In the genomic region with DNA sequence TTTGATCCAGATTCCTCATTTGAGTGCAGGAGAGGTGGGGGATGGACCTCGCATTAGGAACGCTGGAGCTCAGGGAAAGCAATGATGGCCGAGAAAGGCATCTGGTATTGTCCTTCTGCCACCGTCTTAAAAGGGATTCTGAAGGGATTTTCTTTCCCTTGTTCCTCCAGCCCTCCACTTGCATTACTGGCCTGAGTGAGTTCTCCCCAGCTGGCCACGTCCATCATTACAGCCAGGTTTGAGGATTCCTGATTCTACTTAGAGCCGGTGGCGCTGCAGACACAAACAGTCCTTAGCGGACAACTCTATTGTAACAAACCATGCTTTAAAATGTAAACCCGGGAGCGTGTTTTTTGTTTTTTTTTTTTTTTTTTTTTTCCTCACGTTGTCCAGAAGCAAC, we compare ENCODE assay signal across 21 mouse cellular contexts. TPM values are rescaled to one million over a fixed set of nuclear protein-coding genes. Genes with fewer than 3 reads are reported as not detected.
DNase-seq lines count a peak whose midpoint lies in the region; ATAC-seq and TF ChIP-seq lines count a peak whose summit lies in the region.
"Had no signal": no experiment of that assay in that cellular context is flagged by ENCODE, and none has a peak within 500 bp of the region (broad histone marks: within the 10 kb centered on the region; RNA-seq: fewer than 3 reads in every experiment).

A gene (plus strand): TSS at position 274 of the 400 bp plus-strand sequence.

- no peaks in the 10 kb centered on the region for H3K4me1 ChIP-seq in intestine, postnatal 0 days (replicated peaks; ENCODE audit: control insufficient read depth, insufficient read depth, low read length)
- H3K4me1 ChIP-seq in intestine, embryonic 15.5 days (replicated peaks): 0 out of 2 replicates have a peak, but pooled peaks cover 3% of the 10 kb centered on the region
- peaks cover 6% of the 10 kb centered on the region for H3K4me1 ChIP-seq in embryonic facial prominence, embryonic 14.5 days (ENCODE audit: control insufficient read depth, insufficient read depth, low read length)
- H3K4me1 ChIP-seq in stomach, embryonic 14.5 days (ENCODE audit: control insufficient read depth, insufficient read depth, low read length): peaks cover 14% of the 10 kb centered on the region
- H3K4me1 ChIP-seq: limb, embryonic 12.5 days; midbrain, embryonic 15.5 days; neural tube, embryonic 12.5 days had no signal

- no peak within 1 kb of the TSS for H3K9ac ChIP-seq in intestine, postnatal 0 days (ENCODE audit: low read depth, low read length)
- H3K9ac ChIP-seq in intestine, embryonic 15.5 days: no peak within 1 kb of the TSS
- H3K9ac ChIP-seq in embryonic facial prominence, embryonic 14.5 days (ENCODE audit: low read depth, low read length): no peak within 1 kb of the TSS; the same call in none of the 2 replicates
- H3K9ac ChIP-seq in stomach, embryonic 14.5 days (replicated peaks; ENCODE audit: low read depth, low read length): no peak within 1 kb of the TSS
- H3K9ac ChIP-seq: forebrain, postnatal 0 days; limb, embryonic 12.5 days; lung, embryonic 14.5 days; midbrain, embryonic 15.5 days; neural tube, embryonic 12.5 days had no signal

- H3K4me3 ChIP-seq in intestine, postnatal 0 days (ENCODE audit: low read depth, low read length): no peak within 1 kb of the TSS
- H3K4me3 ChIP-seq in intestine, embryonic 15.5 days (replicated peaks): no peak within 1 kb of the TSS
- peak within 1 kb of the TSS; percentile 17 for H3K4me3 ChIP-seq in embryonic facial prominence, embryonic 14.5 days (ENCODE audit: low read depth, low read length)
- H3K4me3 ChIP-seq in stomach, embryonic 14.5 days (ENCODE audit: low read depth, low read length): no peak within 1 kb of the TSS
- H3K4me3 ChIP-seq: erythroblast, embryonic 14.5 days; heart, embryonic 10.5 days; limb, embryonic 12.5 days; midbrain, embryonic 15.5 days; neural tube, embryonic 12.5 days had no signal

- DNase-seq in embryonic facial prominence, embryonic 14.5 days (ENCODE audit: low spot score): peak; percentile 72
- peak; percentile 29 for DNase-seq in gastrocnemius, postnatal 10 days
- DNase-seq in cerebellum, postnatal 10 days: no peak
- no peak for DNase-seq in layer of hippocampus, adult 9-11 months
- DNase-seq: cerebellum, adult 11-12 months; forebrain, postnatal 0 days; kidney, postnatal 36 days; layer of hippocampus, postnatal 36 days; lung, embryonic 14.5 days; thymus, adult 2 months had no signal

- no peak for ATAC-seq in intestine, postnatal 0 days
- ATAC-seq in intestine, embryonic 15.5 days: no peak
- ATAC-seq in embryonic facial prominence, embryonic 14.5 days (ENCODE audit: low read depth): peak; percentile 41; the same call in 1 of the 2 replicates
- ATAC-seq in stomach, embryonic 14.5 days (ENCODE audit: insufficient number of reproducible peaks, insufficient read depth, low FRiP score, low read depth): no peak
- ATAC-seq: activated CD4-positive, CD25-positive, alpha-beta regulatory T cell, adult 4 months; forebrain, postnatal 0 days; hindbrain, postnatal 0 days; midbrain, embryonic 15.5 days had no signal

- WGBS in intestine, postnatal 0 days: 62% methylated on average over 11 of the region's 11 CpGs
- WGBS in intestine, embryonic 15.5 days: 72% methylated on average over 11 of the region's 11 CpGs
- WGBS in embryonic facial prominence, embryonic 14.5 days: 57% methylated on average over 11 of the region's 11 CpGs
- WGBS in stomach, embryonic 14.5 days: 73% methylated on average over 11 of the region's 11 CpGs

- no peaks in the 10 kb centered on the region for H3K9me3 ChIP-seq in intestine, postnatal 0 days (ENCODE audit: control insufficient read depth)
- no peaks in the 10 kb centered on the region for H3K9me3 ChIP-seq in intestine, embryonic 15.5 days
- no peaks in the 10 kb centered on the region for H3K9me3 ChIP-seq in embryonic facial prominence, embryonic 14.5 days (ENCODE audit: control insufficient read depth, low read length)
- no peaks in the 10 kb centered on the region for H3K9me3 ChIP-seq in stomach, embryonic 14.5 days (ENCODE audit: control insufficient read depth, low read depth, low read length)
- H3K9me3 ChIP-seq: heart, embryonic 10.5 days; limb, embryonic 12.5 days; midbrain, embryonic 15.5 days; neural tube, embryonic 12.5 days had no signal

- peak within 1 kb of the TSS; percentile 3; the same call in 1 of the 2 replicates for H3K4me2 ChIP-seq in intestine, postnatal 0 days (replicated peaks; ENCODE audit: low read depth)
- H3K4me2 ChIP-seq in intestine, embryonic 15.5 days (replicated peaks): no peak within 1 kb of the TSS
- peak within 1 kb of the TSS; percentile 43 for H3K4me2 ChIP-seq in embryonic facial prominence, embryonic 14.5 days (ENCODE audit: low read depth, low read length)
- 0 out of 2 replicates have a peak within 1 kb of the TSS, but pooled peaks have one; percentile 5 for H3K4me2 ChIP-seq in stomach, embryonic 14.5 days (replicated peaks; ENCODE audit: low read depth, low read length)
- H3K4me2 ChIP-seq: limb, embryonic 12.5 days; lung, embryonic 14.5 days; midbrain, embryonic 15.5 days; neural tube, embryonic 12.5 days had no signal

- no peak within 1 kb of the TSS for H3K27ac ChIP-seq in intestine, postnatal 0 days (ENCODE audit: low read depth, low read length)
- no peak within 1 kb of the TSS for H3K27ac ChIP-seq in intestine, embryonic 15.5 days
- H3K27ac ChIP-seq in embryonic facial prominence, embryonic 14.5 days (replicated peaks; ENCODE audit: low read depth, low read length): peak within 1 kb of the TSS; percentile 75
- peak within 1 kb of the TSS; percentile 67 for H3K27ac ChIP-seq in stomach, embryonic 14.5 days (ENCODE audit: low read length)
- H3K27ac ChIP-seq: heart, embryonic 10.5 days; hindbrain, postnatal 0 days; limb, embryonic 12.5 days; midbrain, embryonic 15.5 days; neural tube, embryonic 12.5 days had no signal

- no peaks in the 10 kb centered on the region for H3K27me3 ChIP-seq in intestine, postnatal 0 days (replicated peaks; ENCODE audit: control insufficient read depth, insufficient read depth, low read length)
- no peaks in the 10 kb centered on the region for H3K27me3 ChIP-seq in intestine, embryonic 15.5 days (replicated peaks)
- no peaks in the 10 kb centered on the region for H3K27me3 ChIP-seq in embryonic facial prominence, embryonic 14.5 days (replicated peaks; ENCODE audit: control insufficient read depth, insufficient read depth, low read length)
- no peaks in the 10 kb centered on the region for H3K27me3 ChIP-seq in stomach, embryonic 14.5 days (ENCODE audit: control insufficient read depth, insufficient read depth, low read length)
- H3K27me3 ChIP-seq: limb, embryonic 12.5 days; midbrain, embryonic 15.5 days; neural tube, embryonic 12.5 days had no signal

- no peak for TF ChIP-seq CTCF in intestine, postnatal 0 days (IDR thresholded peaks at IDR 0.05; ENCODE audit: low read depth)

- no peaks in the 10 kb centered on the region for H3K36me3 ChIP-seq in intestine, postnatal 0 days (ENCODE audit: control insufficient read depth, insufficient read depth)
- no peaks in the 10 kb centered on the region for H3K36me3 ChIP-seq in intestine, embryonic 15.5 days
- H3K36me3 ChIP-seq in embryonic facial prominence, embryonic 14.5 days (ENCODE audit: control insufficient read depth, insufficient read depth, low read length): no peaks in the 10 kb centered on the region
- no peaks in the 10 kb centered on the region for H3K36me3 ChIP-seq in stomach, embryonic 14.5 days (ENCODE audit: control insufficient read depth, insufficient read depth, low read length)
- H3K36me3 ChIP-seq: heart, embryonic 10.5 days; limb, embryonic 12.5 days; midbrain, embryonic 15.5 days; neural tube, embryonic 12.5 days had no signal

RNA-seq across cellular contexts. Expression of the gene that starts here (rescaled TPM):
- 0.21 and 0.22 TPM in 2 replicates for polyA plus RNA-seq in intestine, postnatal 0 days (2015; fragmentation: Nextera tagmentation; extraction: Ambion mirVana)
- polyA plus RNA-seq in intestine, embryonic 15.5 days (2015; fragmentation: Nextera tagmentation; extraction: Ambion mirVana): 0.20 and 0.31 TPM in 2 replicates
- 11.8 and 12.9 TPM in 2 replicates for polyA plus RNA-seq in embryonic facial prominence, embryonic 14.5 days (2014; fragmentation: Nextera tagmentation; extraction: Ambion mirVana)
- 10 to 100 TPM; 28.5 to 31.2 TPM for total RNA-seq in gastrocnemius, postnatal 10 days (2021)
- 0.39 and 0.68 TPM in 2 replicates for polyA plus RNA-seq in stomach, embryonic 14.5 days (2014; fragmentation: Nextera tagmentation; extraction: Ambion mirVana)
- total RNA-seq: common myeloid progenitor, adult 5-6 weeks had no signal
- polyA plus RNA-seq: activated CD4-positive, CD25-positive, alpha-beta regulatory T cell, adult 4 months; erythroblast, embryonic 14.5 days; heart, embryonic 10.5 days; lung, embryonic 14.5 days; midbrain, embryonic 15.5 days had no signal

Comparison
In these comparisons a context has a peak if more than half of its experiments do, and no peak if none do; other contexts are left out.
1. H3K27ac ChIP-seq: peak in embryonic facial prominence, embryonic 14.5 days (single experiment) and stomach, embryonic 14.5 days (single experiment); none in intestine, postnatal 0 days (single experiment) and intestine, embryonic 15.5 days (single experiment).
2. DNase-seq: peak in embryonic facial prominence, embryonic 14.5 days (single experiment) and gastrocnemius, postnatal 10 days (single experiment); none in cerebellum, postnatal 10 days (0 of 2) and layer of hippocampus, adult 9-11 months (single experiment).